Mouse (Mus musculus): ENCODE results near the gene Kctd17.

DNA sequence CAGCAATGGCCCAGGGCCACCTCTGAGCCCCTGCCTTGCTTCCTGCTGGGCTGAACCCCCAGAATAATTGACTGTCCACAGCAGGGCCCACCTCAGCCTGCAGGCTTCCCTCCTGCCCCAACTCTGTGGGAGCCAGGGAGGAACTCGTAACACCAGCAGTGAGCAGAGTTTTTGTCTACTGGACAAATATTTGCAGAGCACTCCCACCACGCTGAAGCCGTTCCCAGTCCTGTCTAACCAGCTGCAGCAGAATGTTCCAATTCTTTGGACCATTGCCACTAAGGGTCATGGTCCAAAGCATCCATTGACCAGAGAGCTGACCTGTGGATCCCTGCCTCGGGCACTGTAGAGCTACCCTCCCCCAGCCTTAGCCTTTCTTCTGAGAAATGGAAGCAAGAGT, 11.4 kb upstream of the Kctd17 start:
- TF ChIP-seq CTCF (IDR thresholded peaks at IDR 0.05; ENCODE audit: extremely low read depth, insufficient read depth, insufficient read length, insufficient replicate concordance) (no peak), POLR2A (IDR thresholded peaks at IDR 0.05; ENCODE audit: low read depth, low read length) (no peak)

All from spleen, adult 2 months (tissue).